Mouse (Mus musculus): ENCODE measurements around the gene Tgm6. TPM values are rescaled to one million over a fixed set of nuclear protein-coding genes. Genes with fewer than 3 reads are reported as not detected.

The Tgm6 gene
- total and polyA plus RNA-seq, 3 experiments, result 0.09 TPM; not detected in 2

GRCm38 (mm10) chr2:130158088-130158437 is 45.8 kb downstream of the Tgm6 start:
- no peak overlapping the region for H3K9ac ChIP-seq (ENCODE audit: insufficient read depth, low read depth)
- H3K27ac ChIP-seq (ENCODE audit: insufficient read depth, low read depth), result no peak overlapping the region
- H3K27me3 ChIP-seq (replicated peaks), result no peaks in the 10 kb centered on the region
- TF ChIP-seq USF2 (conservative IDR thresholded peaks at IDR 0.05; ENCODE audit: low read depth, low read length), result no peak
- TF ChIP-seq CHD1 (IDR thresholded peaks at IDR 0.05; ENCODE audit: low read depth, low read length), result no peak
- no peak for TF ChIP-seq MXI1 (IDR thresholded peaks at IDR 0.05; ENCODE audit: low read depth, low read length)
- no peak for TF ChIP-seq IRF4 (IDR thresholded peaks at IDR 0.05; ENCODE audit: low read depth, low read length)
- no peak for TF ChIP-seq ETS1 (conservative IDR thresholded peaks at IDR 0.05; ENCODE audit: low read depth, low read length)
- TF ChIP-seq USF1 (IDR thresholded peaks at IDR 0.05; ENCODE audit: low read depth, low read length), result no peak
- TF ChIP-seq KAT2A (IDR thresholded peaks at IDR 0.05; ENCODE audit: insufficient replicate concordance, low read length), result no peak
- TF ChIP-seq E2F4 (IDR thresholded peaks at IDR 0.05; ENCODE audit: insufficient replicate concordance, low read depth, low read length), result no peak
- TF ChIP-seq JUND (conservative IDR thresholded peaks at IDR 0.05; ENCODE audit: low read depth, low read length), result no peak
- no peak for TF ChIP-seq JUN (IDR thresholded peaks at IDR 0.05; ENCODE audit: insufficient read depth, low read depth, low read length)
- no peak for TF ChIP-seq PAX5 (IDR thresholded peaks at IDR 0.05; ENCODE audit: low read length)
- no peak for TF ChIP-seq RAD21 (IDR thresholded peaks at IDR 0.05; ENCODE audit: low read depth, low read length)
- no peak for TF ChIP-seq CTCF (conservative IDR thresholded peaks at IDR 0.05 in 1 of 2, IDR thresholded peaks at IDR 0.05 in 1 of 2; ENCODE audit: low read depth in 2 of 2, low read length in 2 of 2)
- no peak for TF ChIP-seq NRF1 (IDR thresholded peaks at IDR 0.05; ENCODE audit: low read depth, low read length)
- no peak for TF ChIP-seq MEF2A (IDR thresholded peaks at IDR 0.05; ENCODE audit: borderline replicate concordance, low read depth, low read length)
- TF ChIP-seq POLR2AphosphoS2 (IDR thresholded peaks at IDR 0.05; ENCODE audit: low read depth, low read length), result no peak
- TF ChIP-seq TCF12 (IDR thresholded peaks at IDR 0.05; ENCODE audit: low read depth, low read length), result no peak
- TF ChIP-seq MAFK (IDR thresholded peaks at IDR 0.05; ENCODE audit: insufficient replicate concordance, low read length), result no peak
- no peak for TF ChIP-seq ZKSCAN1 (IDR thresholded peaks at IDR 0.05; ENCODE audit: borderline replicate concordance, low read depth, low read length)
- TF ChIP-seq BHLHE40 (IDR thresholded peaks at IDR 0.05; ENCODE audit: low read depth, low read length), result no peak
- H3K79me2 ChIP-seq (replicated peaks; ENCODE audit: control insufficient read depth, extremely low read depth, insufficient read depth, poor library complexity, severe bottlenecking), result no peaks in the 10 kb centered on the region
- H3K9me3 ChIP-seq (replicated peaks; ENCODE audit: low read length), result no peaks in the 10 kb centered on the region
- H3K36me3 ChIP-seq (replicated peaks in 1 of 2; ENCODE audit: control insufficient read depth in 1 of 2, insufficient read depth in 1 of 2, low read length in 1 of 2), result peaks cover 0 to 16% of the 10 kb centered on the region in 2 experiments
- H3K4me3 ChIP-seq (replicated peaks in 1 of 3; ENCODE audit: low read depth in 2 of 3, low read length in 2 of 3, poor library complexity in 1 of 3), result no peak overlapping the region
- no peak for DNase-seq (ENCODE audit: extremely low read depth)
- no peaks in the 10 kb centered on the region for H3K4me1 ChIP-seq (ENCODE audit: control insufficient read depth in 1 of 2, insufficient read depth in 2 of 2)
- dilution Hi-C loops (cut with MboI; ENCODE audit: extremely low pct_ligation_motif_present, extremely low pct_unique_long_range_greater_than_20kb, low sequenced_read_pairs) (no loop called here), in situ Hi-C loops (cut with MboI; ENCODE audit: low pct_ligation_motif_present, low pct_unique_long_range_greater_than_20kb, low sequenced_read_pairs) (loop anchor here (25.0 kb wide), 1 partner anchor 96 kb away; no protein-coding TSS in a partner anchor)
- no peak overlapping the region for H3K4me2 ChIP-seq (ENCODE audit: insufficient read depth, low read depth, poor library complexity, severe bottlenecking)

GRCm38 (mm10) chr2:130162701-130163100 is 50.5 kb downstream of the Tgm6 start:
- no peak overlapping the region for H3K4me2 ChIP-seq (ENCODE audit: insufficient read depth, low read depth, poor library complexity, severe bottlenecking)
- no peak overlapping the region for H3K4me3 ChIP-seq (replicated peaks in 1 of 3; ENCODE audit: low read depth in 2 of 3, low read length in 2 of 3, poor library complexity in 1 of 3)
- TF ChIP-seq RCOR1 (conservative IDR thresholded peaks at IDR 0.05; ENCODE audit: low read depth, low read length), result no peak
- no peak for TF ChIP-seq PAX5 (IDR thresholded peaks at IDR 0.05; ENCODE audit: low read length)
- no peak for TF ChIP-seq CHD1 (IDR thresholded peaks at IDR 0.05; ENCODE audit: low read depth, low read length)
- TF ChIP-seq SMC3 (IDR thresholded peaks at IDR 0.05; ENCODE audit: low read depth, low read length), result no peak
- no peak for TF ChIP-seq SIN3A (IDR thresholded peaks at IDR 0.05; ENCODE audit: low read length)
- in situ Hi-C loops (cut with MboI; ENCODE audit: low pct_ligation_motif_present, low pct_unique_long_range_greater_than_20kb, low sequenced_read_pairs) (loop anchor here (25.0 kb wide), 1 partner anchor 100 kb away; no protein-coding TSS in a partner anchor), dilution Hi-C loops (cut with MboI; ENCODE audit: extremely low pct_ligation_motif_present, extremely low pct_unique_long_range_greater_than_20kb, low sequenced_read_pairs) (no loop called here)
- no peak overlapping the region for H3K9ac ChIP-seq (ENCODE audit: insufficient read depth, low read depth)
- H3K36me3 ChIP-seq (replicated peaks in 1 of 2; ENCODE audit: control insufficient read depth in 1 of 2, insufficient read depth in 1 of 2, low read length in 1 of 2), result peaks cover 5 to 45% of the 10 kb centered on the region in 2 experiments
- no peaks in the 10 kb centered on the region for H3K9me3 ChIP-seq (replicated peaks; ENCODE audit: low read length)
- H3K27me3 ChIP-seq (replicated peaks), result no peaks in the 10 kb centered on the region
- H3K27ac ChIP-seq (ENCODE audit: insufficient read depth, low read depth), result no peak overlapping the region
- H3K79me2 ChIP-seq (replicated peaks; ENCODE audit: control insufficient read depth, extremely low read depth, insufficient read depth, poor library complexity, severe bottlenecking), result no peaks in the 10 kb centered on the region
- no peaks in the 10 kb centered on the region for H3K4me1 ChIP-seq (ENCODE audit: control insufficient read depth in 1 of 2, insufficient read depth in 2 of 2)
- DNase-seq (ENCODE audit: extremely low read depth), result no peak

Data from CH12.LX (cell line).